Mouse (Mus musculus) brain, adult 2 months (tissue): ENCODE data around the gene 4921509C19Rik.
"Not testable (repeated sequence)": the region's sequence is repeated elsewhere in the genome, so short reads cannot be mapped to it uniquely, and the experiment has no call there.

Experiments
- DNase-seq: peaks from one replicate; pipeline ENCODE4 v3.0.0; 2011; ENCODE audit warnings: low read depth, low spot score

Gene 4921509C19Rik

DNA sequence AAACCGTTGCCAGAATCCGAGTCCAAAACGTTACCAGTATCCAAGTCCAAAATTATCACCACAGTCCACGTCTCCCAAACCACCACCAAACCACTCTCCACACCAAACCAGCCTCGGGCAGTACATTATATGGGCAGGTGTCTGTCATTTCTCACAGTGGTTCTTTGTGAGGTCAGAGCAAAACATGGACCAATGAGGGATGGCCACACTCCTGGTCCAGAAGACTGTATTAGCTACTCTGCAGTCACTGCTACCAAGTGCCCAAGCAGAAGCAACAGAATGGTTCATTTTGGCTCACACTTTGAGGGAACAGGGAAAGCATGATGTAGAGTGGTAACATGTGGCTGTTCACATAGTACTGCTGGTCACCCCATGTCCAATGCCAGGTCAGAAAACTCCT is at the start of gene 4921509C19Rik:
Gene 4921509C19Rik, minus strand, starts transcription at position 101 of the 400 bp plus-strand sequence.
- not testable (repeated sequence) for DNase-seq

DNA sequence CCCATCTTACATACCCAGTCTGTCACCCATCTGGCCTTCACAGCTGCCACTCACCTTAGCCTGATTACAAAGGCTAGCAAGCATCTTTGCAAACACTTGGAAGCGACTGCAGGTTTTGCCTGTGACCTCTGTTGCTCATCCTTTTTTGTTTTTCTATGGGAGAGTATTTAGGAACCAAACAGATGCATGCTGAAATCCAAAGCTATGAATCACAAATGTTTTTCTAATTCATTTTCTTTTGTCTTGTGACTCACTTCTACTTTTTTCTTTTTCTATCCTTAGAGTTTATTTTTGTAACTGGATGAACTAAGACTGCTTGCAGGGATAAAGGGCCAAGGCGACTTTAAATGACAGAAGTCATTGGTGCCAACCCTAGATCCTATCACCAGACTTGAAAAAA is 49.6 kb upstream of the 4921509C19Rik start:
- DNase-seq = no peak

DNA sequence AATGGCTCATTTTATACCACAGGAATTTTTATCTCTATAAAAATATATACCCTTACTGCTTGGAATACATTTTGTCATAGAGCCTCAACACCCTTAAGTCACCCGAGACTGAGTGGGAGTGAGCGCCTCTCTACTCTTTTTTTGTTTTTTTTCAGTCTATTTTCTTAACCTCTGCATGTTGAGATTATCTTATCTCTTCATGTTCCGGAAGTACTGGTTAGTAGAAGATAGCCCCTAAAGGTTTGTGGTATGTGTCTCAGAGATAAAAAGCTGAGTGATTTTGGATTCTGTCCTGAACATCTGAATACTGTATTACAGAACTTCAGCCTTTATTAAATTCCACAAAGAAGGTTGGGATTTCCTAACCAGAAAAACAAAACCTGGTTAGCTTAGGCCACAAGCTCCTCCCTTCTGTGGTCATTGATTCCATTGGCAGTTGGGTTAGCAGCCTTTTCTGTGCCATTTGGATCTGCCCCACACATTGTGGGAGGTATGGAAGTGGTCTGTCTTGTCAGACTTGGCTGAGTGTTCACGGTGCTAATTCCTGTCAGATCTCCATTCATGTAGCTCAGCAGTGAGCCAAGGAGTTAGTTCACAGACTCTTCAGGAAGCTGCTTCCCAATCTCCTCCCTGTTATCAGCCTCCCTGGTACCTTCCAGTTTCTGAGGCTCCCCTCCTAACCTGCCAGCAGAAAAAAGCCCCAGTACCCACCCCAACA is 48.5 kb upstream of the 4921509C19Rik start:
- DNase-seq = peak; percentile 49

DNA sequence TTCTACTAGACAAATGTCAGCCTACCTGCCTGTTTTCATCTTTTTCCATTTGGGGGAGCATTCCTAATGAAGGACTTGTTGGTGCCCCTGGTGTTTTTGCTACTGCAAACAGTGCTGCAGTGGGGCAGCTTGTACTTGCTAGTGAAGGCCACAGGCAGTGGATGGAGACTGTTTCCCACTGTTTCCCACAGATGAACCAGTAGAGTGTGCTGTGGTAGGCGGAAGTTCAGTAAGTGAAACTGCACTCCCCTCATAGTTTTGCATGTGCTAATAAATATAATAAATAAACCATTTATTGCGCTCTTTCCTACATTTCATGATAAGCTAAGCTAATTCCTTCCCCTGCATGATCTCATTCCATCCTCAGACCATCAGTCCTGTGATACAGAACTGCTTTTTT is 43.0 kb upstream of the 4921509C19Rik start:
- DNase-seq = peak; percentile 16

DNA sequence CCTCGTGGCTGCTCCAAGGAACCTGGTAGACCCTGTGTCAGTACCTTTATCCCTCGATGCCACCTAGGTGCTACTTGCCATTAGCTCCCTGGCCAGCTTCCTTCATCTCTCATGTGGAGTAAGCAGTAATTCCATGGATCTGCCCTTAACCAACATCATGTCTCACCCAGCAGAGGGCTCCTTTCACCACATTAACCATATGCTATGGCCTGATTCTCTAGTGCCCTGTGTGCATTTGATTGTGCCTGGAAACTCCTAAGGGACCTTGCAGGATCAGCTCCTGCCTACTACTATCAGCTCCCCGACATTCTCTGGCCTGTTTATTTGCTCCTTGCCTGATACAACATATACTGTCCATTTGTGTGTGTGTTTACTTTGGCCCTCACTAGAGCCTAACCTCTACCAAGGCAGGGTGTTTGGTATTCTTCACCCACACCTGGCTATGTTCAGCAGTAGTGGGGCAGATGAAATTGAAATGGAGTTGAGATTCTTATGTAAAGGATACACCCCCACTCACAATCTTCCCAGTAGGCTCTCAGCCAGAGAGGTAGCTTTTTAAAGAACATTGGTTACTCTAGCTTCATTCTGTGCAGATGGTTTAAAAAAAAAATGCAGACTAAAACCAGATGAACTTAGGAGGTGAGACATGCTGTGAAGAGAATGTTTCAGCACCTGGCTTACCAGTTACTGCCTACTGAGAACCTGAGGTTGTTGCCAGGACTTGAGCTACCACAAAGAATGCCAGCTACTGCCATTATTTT is 37.8 kb upstream of the 4921509C19Rik start:
- peak; percentile 87 for DNase-seq

DNA sequence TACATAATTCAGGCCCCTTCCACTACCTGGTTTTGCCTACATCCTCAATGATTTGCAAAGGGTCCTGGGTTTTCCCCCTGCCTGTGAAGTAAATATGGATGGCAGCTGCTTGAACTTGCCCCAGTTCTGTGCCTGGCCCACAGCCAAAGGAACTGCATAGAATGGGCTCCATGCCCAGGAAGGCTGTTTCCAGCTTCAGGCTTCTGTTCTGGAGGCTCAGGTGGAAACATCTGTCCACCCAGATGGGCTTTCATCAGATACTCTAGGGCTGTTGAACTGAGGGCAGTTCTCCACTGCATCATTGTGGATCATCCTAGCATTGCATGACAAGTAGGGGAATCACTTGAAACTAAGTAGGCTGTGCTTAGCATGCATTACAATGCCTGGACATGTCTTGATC is 36.2 kb upstream of the 4921509C19Rik start:
- peak; percentile 69 for DNase-seq

DNA sequence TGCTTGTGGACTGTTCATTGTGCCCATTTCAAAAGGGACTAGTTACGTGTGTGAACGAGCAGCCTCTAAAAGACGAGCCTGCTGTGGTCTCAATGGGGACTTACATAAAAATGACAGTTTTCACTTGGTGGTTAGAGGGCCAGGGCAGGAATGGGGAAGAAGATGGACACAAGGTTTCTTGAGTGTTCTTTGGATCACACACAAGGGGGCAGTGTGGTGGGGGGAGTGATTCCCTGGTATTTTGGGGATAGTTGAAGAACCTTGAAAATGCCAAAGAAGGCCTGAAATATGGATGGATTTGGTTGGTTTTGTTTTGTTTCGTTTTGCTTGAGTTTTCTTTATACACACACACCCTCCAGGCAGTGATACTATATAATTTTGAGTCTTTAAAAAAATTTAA is 28.3 kb upstream of the 4921509C19Rik start:
- no peak for DNase-seq

DNA sequence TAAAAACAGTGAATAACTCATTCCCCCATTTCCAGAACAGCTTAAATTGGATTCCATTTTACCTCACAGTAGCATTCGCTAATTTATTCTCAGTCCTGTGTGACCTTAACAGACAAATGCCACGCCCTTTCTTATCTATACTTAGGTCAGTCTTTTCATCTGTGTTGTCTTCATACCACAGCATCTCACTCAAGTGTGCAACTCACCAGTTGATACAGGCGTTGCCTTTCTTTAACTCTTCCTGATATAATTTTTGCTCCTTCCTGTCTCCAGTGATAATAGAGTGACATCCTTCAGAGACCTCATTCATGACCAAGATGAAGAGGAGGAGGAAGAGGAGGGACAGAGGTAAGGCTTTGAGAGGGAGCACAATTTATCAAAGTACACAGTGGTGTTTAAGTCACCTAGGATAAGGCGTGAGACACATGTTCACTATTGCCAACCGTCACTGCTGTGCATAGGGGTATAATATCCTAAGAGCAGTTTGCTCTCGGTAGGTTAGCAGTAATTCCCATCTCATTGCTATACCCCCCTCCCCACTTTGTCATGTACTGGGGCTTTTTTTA is 24.6 kb upstream of the 4921509C19Rik start:
- DNase-seq = no peak

DNA sequence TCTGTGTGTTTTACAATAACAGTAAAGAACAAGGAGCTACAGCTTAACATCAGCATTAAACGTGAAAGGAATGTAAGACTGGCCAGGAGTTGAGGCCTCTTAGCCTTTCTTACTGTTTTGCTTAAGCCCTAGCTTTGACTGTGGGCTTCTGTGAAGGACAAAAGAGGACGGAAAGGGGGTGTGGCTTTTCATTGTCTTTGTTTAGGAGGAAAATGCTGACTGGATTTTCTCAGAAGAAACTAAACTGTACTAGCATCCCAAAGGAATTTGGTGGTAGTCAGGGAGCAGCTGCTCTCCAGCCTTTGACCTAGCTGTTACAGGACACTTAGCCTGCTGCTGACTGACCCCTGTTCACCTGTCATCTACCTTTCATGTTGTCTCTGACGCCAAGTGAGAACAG is 22.4 kb upstream of the 4921509C19Rik start:
- DNase-seq = no peak

DNA sequence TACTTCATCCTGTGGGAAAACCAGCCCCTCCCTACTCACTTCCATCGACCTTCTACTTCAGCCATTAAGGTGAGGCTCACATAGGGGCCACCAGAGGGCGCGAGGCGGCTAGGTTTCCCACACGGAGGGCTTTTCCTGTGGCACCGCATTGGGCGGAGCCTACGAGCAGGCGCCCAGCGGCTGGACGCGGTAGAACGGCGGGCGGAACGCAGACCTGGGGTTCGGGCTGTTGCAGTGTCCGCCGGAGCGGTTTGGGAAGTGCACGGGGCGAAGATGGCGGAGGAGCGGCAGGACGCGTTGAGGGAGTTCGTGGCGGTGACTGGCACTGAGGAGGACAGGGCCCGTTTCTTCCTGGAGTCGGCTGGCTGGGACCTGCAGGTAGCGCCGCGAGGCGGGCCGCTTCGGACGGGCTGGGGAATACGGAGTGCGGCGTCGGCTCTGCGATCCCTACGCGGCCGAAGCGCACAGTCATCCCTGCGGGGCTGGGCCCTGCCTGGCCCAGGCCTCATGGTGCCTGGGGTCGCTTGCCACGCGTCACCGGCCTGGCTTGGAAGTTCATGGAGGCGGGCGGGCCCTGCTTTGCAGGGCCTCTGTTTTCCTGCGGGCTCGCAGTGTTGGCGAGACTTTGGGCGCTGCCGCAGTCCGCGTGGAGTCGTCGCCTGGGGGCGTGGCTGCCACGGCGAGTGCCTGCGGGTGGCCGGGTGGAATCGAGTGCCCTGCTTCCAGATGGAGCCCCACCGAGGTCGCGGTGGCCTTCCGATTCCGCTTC is 18.3 kb upstream of the 4921509C19Rik start, which contains the start of gene Nsfl1c:
Gene Nsfl1c, plus strand, starts transcription at position 148 of the 769 bp plus-strand sequence.
- DNase-seq = peak; percentile 98

DNA sequence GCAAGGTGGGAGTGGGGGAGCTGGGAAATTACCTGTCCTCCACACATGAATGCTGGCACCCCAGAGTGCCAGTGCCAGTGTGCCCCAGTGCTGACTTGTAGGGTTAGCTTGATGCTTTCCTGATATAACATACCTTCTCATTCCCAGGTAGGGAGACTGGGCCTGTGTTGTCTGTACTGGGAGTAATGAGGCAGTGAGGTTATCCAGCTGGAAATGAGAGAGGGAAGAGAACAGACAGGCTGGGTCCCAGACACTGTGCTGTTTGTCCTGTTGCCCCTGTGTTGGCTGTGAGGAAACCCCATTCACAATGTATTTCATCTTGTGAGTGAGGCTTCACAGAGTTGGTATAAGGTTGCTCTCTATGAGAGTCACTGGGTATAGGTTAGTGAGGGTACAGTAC is 10.5 kb upstream of the 4921509C19Rik start:
- DNase-seq = no peak

DNA sequence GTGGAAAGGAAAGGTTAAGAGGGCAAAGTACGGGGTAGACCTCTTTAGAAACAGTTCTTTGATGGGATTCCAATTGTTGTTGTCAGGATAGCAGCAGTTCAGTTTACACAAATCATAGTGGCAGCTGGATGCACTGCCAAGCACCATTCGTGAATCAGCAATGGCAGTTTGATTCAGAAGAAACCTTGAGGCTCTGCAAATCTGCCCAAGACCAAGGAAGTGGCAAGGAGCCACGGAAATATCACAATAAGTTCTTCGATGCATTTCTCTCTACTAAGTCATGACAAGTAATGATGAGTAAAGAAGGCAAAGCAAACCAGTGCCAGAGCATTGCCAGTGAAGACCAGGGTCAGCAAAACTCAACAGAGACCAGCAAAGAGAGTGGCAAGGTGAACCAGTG is 41.0 kb downstream of the 4921509C19Rik start:
- DNase-seq = not testable (repeated sequence)

DNA sequence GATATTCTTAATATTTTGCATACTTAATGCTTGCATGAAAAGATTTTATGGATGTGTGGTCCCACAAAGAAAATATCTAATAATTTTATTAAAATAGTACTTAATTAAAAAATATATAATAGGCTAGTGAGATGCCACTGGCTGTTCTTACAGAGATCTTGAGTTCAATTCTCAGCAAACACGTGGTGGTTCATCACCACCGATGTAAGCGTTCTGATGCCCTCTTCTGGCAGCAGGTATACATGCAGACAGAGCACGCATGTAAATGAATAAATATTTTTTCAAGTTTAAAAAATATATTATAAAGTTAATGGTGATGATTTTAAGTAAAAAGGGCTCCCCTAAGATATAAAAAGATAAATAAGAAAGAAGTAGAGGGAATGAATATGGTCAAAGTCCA is 41.8 kb downstream of the 4921509C19Rik start:
- peak; percentile 7 for DNase-seq
